Mouse (Mus musculus) MEL (cell line): Measurements from ENCODE around the gene Mitf. TPM values are rescaled to one million over a fixed set of nuclear protein-coding genes. Genes with fewer than 3 reads are reported as not detected.

Experiments used
- DNase-seq: peaks from one replicate; pipeline ENCODE4 v3.0.0; 2011; ENCODE audit warnings: low read depth, low spot score
- H3K27ac ChIP-seq: 2 replicates; pipeline ENCODE4 v1.5.1; 2012; ENCODE audit warnings: low read depth, mild to moderate bottlenecking, control low read depth, low read length, moderate library complexity; ENCODE audit not compliant: control insufficient read depth
- H3K27me3 ChIP-seq, 2 experiments: fragments of 150-350 bp in 1 of 2; sonication (generic) in 1 of 2; 2 replicates each; pipeline ENCODE4 v1.6.1; 2012; ENCODE audit warnings: low read length in 2 of 2, mild to moderate bottlenecking in 2 of 2, improper control_type of control experiment in 1 of 2, moderate library complexity in 1 of 2; ENCODE audit not compliant: insufficient read depth in 2 of 2, control insufficient read depth in 1 of 2
- H3K36me3 ChIP-seq, 2 experiments: 2 replicates each; pipeline ENCODE4 v1.6.1; 2012 to 2014; ENCODE audit warnings: low read length in 2 of 2, improper control_type of control experiment in 1 of 2, inconsistent platforms in 1 of 2, mild to moderate bottlenecking in 1 of 2; ENCODE audit not compliant: insufficient read depth in 2 of 2, control insufficient read depth in 1 of 2
- H3K4me1 ChIP-seq, 2 experiments: fragments of 150-350 bp in 1 of 2; sonication (generic) in 1 of 2; 2 replicates each; pipeline ENCODE4 v1.6.1; 2012; ENCODE audit warnings: low read length in 2 of 2, improper control_type of control experiment in 1 of 2, mild to moderate bottlenecking in 1 of 2; ENCODE audit not compliant: insufficient read depth in 2 of 2, control insufficient read depth in 1 of 2
- H3K4me3 ChIP-seq, 2 experiments: fragments of 150-350 bp in 1 of 2; sonication (generic) in 1 of 2; 2 replicates each; pipeline ENCODE4 v1.5.1; 2012; ENCODE audit warnings: low read depth in 2 of 2, low read length in 2 of 2, mild to moderate bottlenecking in 2 of 2, moderate library complexity in 2 of 2, control low read depth in 1 of 2, improper control_type of control experiment in 1 of 2; ENCODE audit not compliant: control insufficient read depth in 1 of 2, insufficient read depth in 1 of 2
- H3K79me2 ChIP-seq: 2 replicates; pipeline ENCODE4 v1.6.1; 2012; ENCODE audit warnings: mild to moderate bottlenecking, low read length, moderate library complexity; ENCODE audit not compliant: control insufficient read depth, poor library complexity, insufficient read depth
- H3K9ac ChIP-seq: 2 replicates; pipeline ENCODE4 v1.6.1; 2012; ENCODE audit warnings: low read depth, mild to moderate bottlenecking, control low read depth, low read length, moderate library complexity; ENCODE audit not compliant: control insufficient read depth, poor library complexity, severe bottlenecking
- H3K9me3 ChIP-seq: fragments of 150-350 bp; sonication (generic); replicated peaks from 2 replicates; pipeline ENCODE4 v1.6.1; 2012; ENCODE audit warnings: mild to moderate bottlenecking, low read length, improper control_type of control experiment, moderate library complexity; ENCODE audit not compliant: insufficient read depth
- BHLHE40 ChIP-seq: IDR thresholded peaks from 2 replicates; pipeline ENCODE4 v1.6.1; 2012; ENCODE audit warnings: low read depth, mild to moderate bottlenecking, inconsistent platforms, low read length, improper control_type of control experiment, borderline replicate concordance
- E2F4 ChIP-seq: IDR thresholded peaks from 2 replicates; pipeline ENCODE4 v1.6.1; 2011; ENCODE audit warnings: low read depth, low read length, improper control_type of control experiment, borderline replicate concordance
- ELF1 ChIP-seq: IDR thresholded peaks from 2 replicates; pipeline ENCODE4 v1.6.1; 2014; ENCODE audit warnings: low read depth, mild to moderate bottlenecking, inconsistent platforms, low read length, improper control_type of control experiment, moderate library complexity
- EP300 ChIP-seq, 2 experiments: IDR thresholded peaks; 2 replicates each; pipeline ENCODE4 v1.6.1; 2011; ENCODE audit warnings: improper control_type of control experiment in 2 of 2, low read length in 2 of 2, low read depth in 1 of 2, mild to moderate bottlenecking in 1 of 2
- JUND ChIP-seq: IDR thresholded peaks from 2 replicates; pipeline ENCODE4 v1.6.1; 2011; ENCODE audit warnings: low read depth, mild to moderate bottlenecking, improper control_type of control experiment, low read length
- KAT2A ChIP-seq: conservative IDR thresholded peaks from 2 replicates; pipeline ENCODE4 v1.6.1; 2012; ENCODE audit warnings: low read depth, low read length, improper control_type of control experiment, inconsistent platforms
- MAZ ChIP-seq: IDR thresholded peaks from 2 replicates; pipeline ENCODE4 v1.6.1; 2012; ENCODE audit warnings: low read depth, mild to moderate bottlenecking, inconsistent platforms, low read length, improper control_type of control experiment
- MXI1 ChIP-seq: IDR thresholded peaks from 2 replicates; pipeline ENCODE4 v1.6.1; 2011; ENCODE audit warnings: mild to moderate bottlenecking, low read depth, low read length, improper control_type of control experiment
- MYB ChIP-seq: IDR thresholded peaks from 2 replicates; pipeline ENCODE4 v1.6.1; 2011; ENCODE audit warnings: mild to moderate bottlenecking, low read depth, low read length, improper control_type of control experiment
- MYC ChIP-seq: IDR thresholded peaks from 2 replicates; pipeline ENCODE4 v1.6.1; 2011; ENCODE audit warnings: low read depth, mild to moderate bottlenecking, low read length, improper control_type of control experiment, moderate library complexity
- POLR2AphosphoS2 ChIP-seq: IDR thresholded peaks from 2 replicates; pipeline ENCODE4 v1.6.1; 2011; ENCODE audit warnings: low read length, improper control_type of control experiment
- POLR2AphosphoS5 ChIP-seq: IDR thresholded peaks from 2 replicates; pipeline ENCODE4 v1.6.1; 2012; ENCODE audit warnings: low read depth, borderline replicate concordance, mild to moderate bottlenecking, inconsistent platforms, low read length, moderate library complexity, mixed read lengths
- RAD21 ChIP-seq: IDR thresholded peaks from 2 replicates; pipeline ENCODE4 v1.6.1; 2011; ENCODE audit warnings: mild to moderate bottlenecking, low read depth, low read length, improper control_type of control experiment
- RCOR1 ChIP-seq: IDR thresholded peaks from 2 replicates; pipeline ENCODE4 v1.6.1; 2012; ENCODE audit warnings: low read depth, mild to moderate bottlenecking, inconsistent platforms, low read length, improper control_type of control experiment
- SIN3A ChIP-seq: IDR thresholded peaks from 2 replicates; pipeline ENCODE4 v1.6.1; 2012; ENCODE audit warnings: low read length, improper control_type of control experiment, inconsistent platforms
- SMC3 ChIP-seq: IDR thresholded peaks from 2 replicates; pipeline ENCODE4 v1.6.1; 2011; ENCODE audit warnings: low read depth, low read length, improper control_type of control experiment
- TAL1 ChIP-seq: IDR thresholded peaks from 2 replicates; pipeline ENCODE4 v1.6.1; 2012; ENCODE audit warnings: mild to moderate bottlenecking, inconsistent platforms, low read length, moderate library complexity, mixed read lengths
- USF2 ChIP-seq, 2 experiments: IDR thresholded peaks; 2 replicates each; pipeline ENCODE4 v1.6.1; 2011 to 2012; ENCODE audit warnings: improper control_type of control experiment in 2 of 2, low read length in 2 of 2, borderline replicate concordance in 1 of 2, inconsistent platforms in 1 of 2, low read depth in 1 of 2, mild to moderate bottlenecking in 1 of 2; ENCODE audit not compliant: insufficient read depth in 1 of 2
- ZC3H11A ChIP-seq: IDR thresholded peaks from 2 replicates; pipeline ENCODE4 v1.6.1; 2012; ENCODE audit warnings: low read depth, mild to moderate bottlenecking, inconsistent platforms, low read length, improper control_type of control experiment
- ZKSCAN1 ChIP-seq: IDR thresholded peaks from 2 replicates; pipeline ENCODE4 v1.6.1; 2012; ENCODE audit warnings: low read depth, mild to moderate bottlenecking, inconsistent platforms, low read length, improper control_type of control experiment, moderate library complexity
- ZMIZ1 ChIP-seq: IDR thresholded peaks from 2 replicates; pipeline ENCODE4 v1.6.1; 2012; ENCODE audit warnings: low read depth, mild to moderate bottlenecking, inconsistent platforms, low read length, improper control_type of control experiment, moderate library complexity
- polyA plus RNA-seq, 2 experiments: library from polyadenylated mRNA; stranded (reverse) in 1 of 2; unstranded in 1 of 2; fragments of >175 nt in 1 of 2; fragments of >200 nt in 1 of 2; gene quantifications; 2 replicates each; pipeline versions ENCODE4 v1.2.1 to v1.2.4; 2012; ENCODE audit warnings: low replicate concordance in 2 of 2, low read depth in 1 of 2; ENCODE audit not compliant: insufficient read length in 2 of 2, insufficient read depth in 1 of 2, missing spikeins in 1 of 2
- total RNA-seq: library from RNA; depleted of rRNA; stranded (reverse); fragments of 300-350 nt; gene quantifications from 2 replicates; pipeline ENCODE4 v1.2.3, GENCODE M21; 2012

The Mitf gene
- total and polyA plus RNA-seq, 3 experiments: 1.8 to 2.1 TPM; not detected in 1

GRCm38 (mm10) chr6:97826642-97827275, 19.9 kb downstream of the Mitf start:
- Histone ChIP-seq H3K79me2 (no peaks in the 10 kb centered on the region), H3K36me3 (peaks cover 0 to 5% of the 10 kb centered on the region in 2 experiments; a peak in 2 of 4 replicates), H3K27me3 (no peaks in the 10 kb centered on the region), H3K4me3 (no peak overlapping the region), H3K9me3 (no peaks in the 10 kb centered on the region), H3K4me1 (peaks cover 0 to 6% of the 10 kb centered on the region in 2 experiments; a peak in 2 of 4 replicates), H3K9ac (no peak overlapping the region), H3K27ac (no peak overlapping the region)
- TF ChIP-seq ZMIZ1: no peak
- TF ChIP-seq SIN3A: no peak
- no peak for TF ChIP-seq ZC3H11A
- no peak for TF ChIP-seq ELF1
- TF ChIP-seq SMC3: no peak
- TF ChIP-seq BHLHE40: no peak
- TF ChIP-seq POLR2AphosphoS5: no peak
- TF ChIP-seq MAZ: no peak
- TF ChIP-seq EP300 (IDR thresholded peaks at IDR 0.05; ENCODE audit: low read depth in 1 of 2, low read length in 2 of 2): no peak
- no peak for TF ChIP-seq MYB
- TF ChIP-seq POLR2AphosphoS2: no peak
- TF ChIP-seq RCOR1: no peak
- DNase-seq: no peak

- Histone ChIP-seq H3K9ac (no peak overlapping the region), H3K27me3 (no peaks in the 10 kb centered on the region), H3K4me3 (no peak overlapping the region), H3K4me1 (peaks cover 0 to 6% of the 10 kb centered on the region in 2 experiments; a peak in 2 of 4 replicates), H3K79me2 (no peaks in the 10 kb centered on the region), H3K9me3 (no peaks in the 10 kb centered on the region), H3K27ac (no peak overlapping the region), H3K36me3 (peaks cover 0 to 5% of the 10 kb centered on the region in 2 experiments; a peak in 2 of 4 replicates)
- no peak for TF ChIP-seq SMC3
- TF ChIP-seq JUND: no peak
- TF ChIP-seq ZKSCAN1: no peak
- TF ChIP-seq ZMIZ1: no peak
- no peak for TF ChIP-seq EP300 (IDR thresholded peaks at IDR 0.05; ENCODE audit: low read depth in 1 of 2, low read length in 2 of 2)
- TF ChIP-seq TAL1: no peak
- no peak for TF ChIP-seq POLR2AphosphoS5
- TF ChIP-seq KAT2A: no peak
- no peak for TF ChIP-seq RAD21
- no peak for TF ChIP-seq ZC3H11A
- no peak for TF ChIP-seq USF2 (IDR thresholded peaks at IDR 0.05; ENCODE audit: borderline replicate concordance in 1 of 2, insufficient read depth in 1 of 2, low read depth in 1 of 2, low read length in 2 of 2)
- no peak for TF ChIP-seq MYC
- TF ChIP-seq MXI1: no peak
- TF ChIP-seq RCOR1: no peak
- TF ChIP-seq E2F4: no peak
- DNase-seq: no peak
These were observed 21.2 kb downstream of the Mitf start for GRCm38 (mm10) chr6:97828021-97828420.
